Mouse (Mus musculus) forebrain, embryonic 14.5 days (tissue): ENCODE results near the gene 1500015O10Rik. TPM values are rescaled to one million over a fixed set of nuclear protein-coding genes. Genes with fewer than 3 reads are reported as not detected.

ENCODE experiments used
- ATAC-seq: fragments of 200-750 bp; cut with Nextera tagmentation; 2 replicates; pipeline ENCODE4 v1.8.0; 2017; ENCODE audit warnings: mild to moderate bottlenecking, moderate library complexity
- DNase-seq: peaks from one replicate; pipeline ENCODE4 v3.0.0-alpha.2; 2015; ENCODE audit warnings: low spot score
- H3K27ac ChIP-seq: fragments of 300-500 bp; sonication (generic); 2 replicates; pipeline ENCODE4 v1.5.1; 2014; ENCODE audit warnings: low read depth, mild to moderate bottlenecking, control low read depth, low read length, moderate library complexity
- H3K27me3 ChIP-seq: fragments of 300-500 bp; sonication (generic); replicated peaks from 2 replicates; pipeline ENCODE4 v1.6.1; 2014; ENCODE audit warnings: low read length, control low read depth, mixed read lengths; ENCODE audit not compliant: control insufficient read depth, insufficient read depth
- H3K36me3 ChIP-seq: fragments of 300-500 bp; sonication (generic); 2 replicates; pipeline ENCODE4 v1.6.1; 2014; ENCODE audit warnings: low read length, control low read depth; ENCODE audit not compliant: control insufficient read depth, insufficient read depth
- H3K4me1 ChIP-seq: fragments of 300-500 bp; sonication (generic); 2 replicates; pipeline ENCODE4 v1.6.1; 2014; ENCODE audit warnings: antibody characterized with exemption, low read length, control low read depth; ENCODE audit not compliant: control insufficient read depth, insufficient read depth
- H3K4me2 ChIP-seq: fragments of 300-500 bp; sonication (generic); 2 replicates; pipeline ENCODE4 v1.6.1; 2014; ENCODE audit warnings: mild to moderate bottlenecking, control low read depth, low read length
- H3K4me3 ChIP-seq: fragments of 300-500 bp; sonication (generic); 2 replicates; pipeline ENCODE4 v1.5.1; 2014; ENCODE audit warnings: low read depth, low read length, control low read depth
- H3K9ac ChIP-seq: fragments of 300-500 bp; sonication (generic); 2 replicates; pipeline ENCODE4 v1.6.1; 2014; ENCODE audit warnings: mild to moderate bottlenecking, low read length, control low read depth, moderate library complexity
- H3K9me3 ChIP-seq: fragments of 300-500 bp; sonication (generic); replicated peaks from 2 replicates; pipeline ENCODE4 v1.6.1; 2016; ENCODE audit warnings: low read length, control low read depth, mixed read lengths; ENCODE audit not compliant: control insufficient read depth
- WGBS: fragments of 180-500 bp; shearing (Covaris S2); extraction: QIAGEN DNeasy Blood & Tissue Kit; methylation state at CpG from one replicate; pipeline ENCODE4 v1.1.7; 2014; 5-methylcytosine and 5-hydroxymethylcytosine counted together
- polyA plus RNA-seq: library from polyadenylated mRNA; unstranded; fragments of >200 nt; fragmentation: Nextera tagmentation; extraction: Ambion mirVana; gene quantifications from 2 replicates; pipeline ENCODE4 v1.2.1, GENCODE M21; 2014

The 1500015O10Rik gene
- polyA plus RNA-seq, 1 experiment from 2014 or later = 29.5 TPM

DNA sequence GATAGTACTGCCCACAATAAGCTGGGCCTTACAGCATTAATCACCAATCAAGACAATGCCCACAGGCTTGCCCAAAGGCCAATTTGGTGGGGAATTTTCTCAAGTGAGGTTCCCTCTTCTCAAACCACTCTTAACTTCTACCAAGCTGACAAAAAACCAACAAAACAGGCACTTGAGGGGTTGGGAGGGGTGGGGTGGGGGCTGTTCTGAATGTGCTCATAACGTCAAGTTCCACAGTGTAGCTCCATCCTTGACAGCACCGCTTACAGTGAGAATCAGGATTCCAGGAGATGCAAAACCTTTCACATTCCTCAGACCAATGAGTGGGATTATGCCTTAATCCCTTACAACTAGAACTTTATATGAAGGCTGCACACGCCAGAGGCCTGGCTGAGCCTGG is 52.8 kb downstream of the 1500015O10Rik start:
- no peaks in the 10 kb centered on the region for H3K27me3 ChIP-seq
- no peak overlapping the region for H3K4me3 ChIP-seq
- H3K4me2 ChIP-seq = no peak overlapping the region
- no peak overlapping the region for H3K27ac ChIP-seq
- H3K9me3 ChIP-seq = no peaks in the 10 kb centered on the region
- H3K36me3 ChIP-seq = peaks cover 10% of the 10 kb centered on the region
- 73% methylated on average over 3 of the region's 3 CpGs for WGBS
- ATAC-seq (no peak), DNase-seq (no peak)
- no peak overlapping the region for H3K9ac ChIP-seq
- H3K4me1 ChIP-seq = no peaks in the 10 kb centered on the region

DNA sequence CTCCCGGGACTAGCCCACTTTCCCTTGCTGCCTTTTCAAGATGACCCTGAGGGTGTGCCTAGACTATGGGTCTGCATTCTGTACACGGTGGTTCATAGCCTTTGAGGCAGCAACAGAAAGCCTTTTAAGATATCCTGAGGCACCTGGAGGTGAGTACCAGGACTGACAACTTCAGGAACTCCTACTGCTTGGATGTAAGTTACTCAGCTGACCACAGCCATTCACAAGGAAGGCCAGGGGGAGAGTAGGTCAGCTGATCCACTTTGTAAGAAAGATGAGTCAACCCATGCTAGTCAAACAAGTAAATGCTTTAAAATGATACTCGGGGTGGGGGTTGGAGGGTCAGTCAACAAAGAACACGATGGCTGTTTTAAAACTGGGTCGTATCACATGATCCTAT is 54.9 kb downstream of the 1500015O10Rik start:
- no peak overlapping the region for H3K27ac ChIP-seq
- no peak overlapping the region for H3K4me2 ChIP-seq
- no peaks in the 10 kb centered on the region; the same call in 1 of the 2 replicates for H3K36me3 ChIP-seq
- no peak overlapping the region for H3K4me3 ChIP-seq
- no peak for DNase-seq
- 98% methylated on average over 5 of the region's 5 CpGs for WGBS
- H3K27me3 ChIP-seq = no peaks in the 10 kb centered on the region
- ATAC-seq = no peak
- no peaks in the 10 kb centered on the region for H3K9me3 ChIP-seq
- H3K4me1 ChIP-seq = no peaks in the 10 kb centered on the region
- H3K9ac ChIP-seq = no peak overlapping the region

DNA sequence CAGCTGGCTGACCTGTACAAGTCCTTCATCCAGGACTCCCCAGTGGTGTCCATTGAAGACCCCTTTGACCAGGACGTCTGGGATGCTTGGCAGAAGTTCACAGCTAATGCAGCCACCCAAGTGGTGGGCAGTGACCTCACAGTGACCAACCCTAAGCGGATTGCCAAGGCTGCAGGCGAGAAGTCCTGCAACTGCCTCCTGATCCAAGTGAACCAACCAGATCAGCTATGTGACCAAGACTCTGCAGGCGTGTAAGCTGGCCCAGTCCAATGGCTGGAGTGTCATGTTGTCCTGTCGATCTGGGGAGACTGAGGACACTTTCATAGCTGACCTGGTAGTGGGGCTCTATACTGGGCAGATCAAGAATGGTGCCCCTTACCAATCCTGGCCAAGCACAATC is 56.3 kb downstream of the 1500015O10Rik start:
- 93% methylated on average over 5 of the region's 5 CpGs for WGBS
- ATAC-seq (no peak), DNase-seq (no peak)
- Histone ChIP-seq H3K27me3 (no peaks in the 10 kb centered on the region), H3K27ac (no peak overlapping the region), H3K9ac (no peak overlapping the region), H3K36me3 (no peaks in the 10 kb centered on the region; the same call in 1 of the 2 replicates), H3K4me2 (no peak overlapping the region), H3K9me3 (no peaks in the 10 kb centered on the region), H3K4me3 (no peak overlapping the region), H3K4me1 (no peaks in the 10 kb centered on the region)

DNA sequence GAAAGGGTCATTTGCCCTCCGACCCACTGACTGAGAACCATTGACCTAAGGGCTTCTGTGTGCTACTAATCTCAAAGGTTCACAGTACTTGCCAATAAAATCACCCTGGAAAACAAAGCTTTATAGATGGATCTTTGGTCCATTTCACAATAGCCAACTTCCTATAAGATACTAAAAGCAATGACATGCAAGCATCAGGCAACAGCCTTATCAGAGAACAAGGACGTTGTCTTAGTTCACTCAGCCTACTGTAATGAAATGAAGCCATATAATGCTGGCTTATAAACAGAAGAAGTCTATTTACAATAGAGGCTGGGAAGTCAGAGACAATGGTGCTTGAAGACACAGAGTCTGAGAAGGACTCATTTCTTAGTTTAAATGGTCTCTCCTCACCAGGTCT is 59.4 kb downstream of the 1500015O10Rik start:
- DNase-seq (no peak), ATAC-seq (no peak)
- H3K4me2 ChIP-seq = no peak overlapping the region
- 93% methylated on average over 2 of the region's 2 CpGs for WGBS
- no peak overlapping the region for H3K9ac ChIP-seq
- H3K4me1 ChIP-seq = no peaks in the 10 kb centered on the region
- no peak overlapping the region for H3K4me3 ChIP-seq
- no peaks in the 10 kb centered on the region; the same call in 1 of the 2 replicates for H3K36me3 ChIP-seq
- H3K27ac ChIP-seq = no peak overlapping the region
- no peaks in the 10 kb centered on the region for H3K27me3 ChIP-seq
- no peaks in the 10 kb centered on the region for H3K9me3 ChIP-seq

Other genes starting within 250 kb of the 1500015O10Rik start
- gene Uxs1, start 97.2 kb downstream of the 1500015O10Rik start, polyA plus RNA-seq = 14.1 and 18.5 TPM in 2 replicates
- gene Tpp2, start 203.0 kb downstream of the 1500015O10Rik start, polyA plus RNA-seq = 45.1 and 53.3 TPM in 2 replicates